Mouse (Mus musculus): Measurements from ENCODE around the gene Tas1r1.
"Not testable (repeated sequence)": the region's sequence is repeated elsewhere in the genome, so short reads cannot be mapped to it uniquely, and the experiment has no call there.

Gene Tas1r1

GRCm38 (mm10) chr4:152041924-152042641, 3.7 kb upstream of the Tas1r1 start:
- DNase-seq: no peak

GRCm38 (mm10) chr4:152039831-152040310, 1.5 kb upstream of the Tas1r1 start:
- DNase-seq: no peak

DNA sequence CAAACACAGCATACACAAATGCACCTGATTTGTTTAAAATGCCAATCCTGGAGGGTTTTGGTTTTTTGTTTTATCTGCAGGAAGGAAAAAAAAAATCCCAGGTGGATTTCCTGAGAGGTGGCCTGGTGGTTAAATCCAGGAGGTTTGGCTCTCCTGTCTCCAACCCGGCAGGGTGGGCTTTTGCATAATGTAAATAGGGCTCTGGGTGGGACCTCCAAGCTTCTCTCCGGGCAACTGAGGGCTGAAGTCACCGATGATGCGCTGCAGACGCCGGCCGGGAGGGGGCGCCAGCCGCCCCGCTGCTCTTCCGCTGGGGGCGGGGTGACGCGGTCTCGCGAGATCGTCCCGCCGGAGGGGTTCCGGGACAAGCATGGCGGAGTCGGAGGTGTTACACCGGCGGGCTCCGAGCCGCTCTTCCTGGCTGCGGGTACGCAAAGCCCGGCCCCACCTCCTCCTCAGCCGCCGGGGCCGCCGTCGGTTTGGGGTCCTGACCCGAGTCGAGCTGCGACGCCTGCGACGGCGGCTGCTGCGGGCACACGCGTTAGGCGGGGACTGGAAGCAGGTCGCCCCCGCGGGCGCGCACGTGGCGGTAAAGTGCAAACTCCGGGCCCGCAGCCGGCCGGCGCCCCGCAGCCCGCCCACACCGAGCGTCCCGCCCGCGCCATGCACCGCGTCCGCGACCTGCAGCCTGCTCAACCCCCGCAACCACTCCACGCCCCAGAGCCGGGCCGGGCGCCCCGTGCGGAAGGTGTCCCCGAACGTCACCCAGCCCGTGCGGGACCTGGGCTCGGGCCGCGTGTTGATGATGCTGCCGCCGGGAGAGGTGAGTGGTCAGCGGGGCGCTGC, 840 bp upstream of the Tas1r1 start, which contains the start of gene Nol9:
Nol9 (plus strand) TSS at position 337 of the 846 bp plus-strand sequence.
- peak; percentile 89 to 97 for DNase-seq

GRCm38 (mm10) chr4:152036464-152036863, 1.9 kb downstream of the Tas1r1 start:
- not testable (repeated sequence) for DNase-seq

DNA sequence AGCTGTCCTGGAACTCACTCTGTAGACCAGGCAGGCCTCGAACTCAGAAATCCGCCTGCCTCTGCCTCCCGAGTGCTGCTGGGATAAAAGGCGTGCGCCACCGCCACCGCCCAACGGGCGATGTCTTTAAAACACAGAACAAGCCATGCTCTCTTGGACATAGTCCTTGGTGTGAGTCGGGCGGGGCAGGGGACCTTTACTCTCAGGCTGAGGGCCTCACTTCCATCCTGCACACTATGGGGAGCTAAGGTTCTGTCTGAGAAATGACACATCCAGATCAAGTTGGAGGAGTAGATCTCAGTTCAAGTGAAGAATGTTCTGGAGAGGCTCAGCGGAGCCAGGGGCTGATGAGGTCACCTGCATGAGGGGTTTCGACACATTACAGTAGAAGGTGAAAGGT, 5.4 kb downstream of the Tas1r1 start:
- no peak for DNase-seq

DNA sequence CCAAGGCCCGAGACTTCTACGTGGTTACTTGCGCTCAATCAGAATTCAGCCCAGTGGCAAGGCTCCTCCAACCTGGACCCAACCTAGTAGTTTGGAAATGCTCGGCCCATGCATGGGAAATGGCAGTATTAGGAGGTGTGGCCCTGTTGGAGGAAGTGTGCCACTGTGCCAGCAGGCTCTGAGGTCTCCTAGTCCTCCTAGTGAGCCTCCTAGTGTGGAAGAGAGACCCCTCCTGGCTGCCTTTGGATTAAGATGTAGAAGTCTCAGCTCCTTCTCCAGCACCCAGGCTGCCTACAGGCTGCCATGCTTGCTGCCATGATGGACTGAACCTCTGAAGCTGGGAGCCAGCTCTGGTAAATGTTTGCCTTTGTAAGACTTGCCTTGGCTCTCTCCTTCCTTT, 8.4 kb downstream of the Tas1r1 start:
- DNase-seq: no peak

DNA sequence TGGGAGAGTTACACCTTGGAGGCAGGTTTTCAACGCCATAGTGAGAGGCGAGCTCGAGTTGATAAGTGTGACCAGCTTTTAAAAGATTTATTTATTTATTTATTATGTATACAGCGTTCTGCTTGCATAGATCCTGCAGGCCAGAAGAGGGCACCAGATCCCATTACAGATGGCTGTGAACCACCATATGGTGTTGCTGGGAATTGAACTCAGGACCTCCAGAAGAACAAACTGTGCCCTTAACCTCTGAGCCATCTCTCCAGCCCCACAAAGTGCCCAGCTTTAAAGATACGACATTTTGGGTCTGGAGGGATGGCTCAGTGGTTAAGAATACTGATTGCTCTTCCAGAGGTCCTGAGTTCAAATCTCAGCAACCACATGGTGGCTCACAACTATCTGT, 9.3 kb downstream of the Tas1r1 start:
- peak in 1 of 2 experiments; percentile 41 for DNase-seq

DNA sequence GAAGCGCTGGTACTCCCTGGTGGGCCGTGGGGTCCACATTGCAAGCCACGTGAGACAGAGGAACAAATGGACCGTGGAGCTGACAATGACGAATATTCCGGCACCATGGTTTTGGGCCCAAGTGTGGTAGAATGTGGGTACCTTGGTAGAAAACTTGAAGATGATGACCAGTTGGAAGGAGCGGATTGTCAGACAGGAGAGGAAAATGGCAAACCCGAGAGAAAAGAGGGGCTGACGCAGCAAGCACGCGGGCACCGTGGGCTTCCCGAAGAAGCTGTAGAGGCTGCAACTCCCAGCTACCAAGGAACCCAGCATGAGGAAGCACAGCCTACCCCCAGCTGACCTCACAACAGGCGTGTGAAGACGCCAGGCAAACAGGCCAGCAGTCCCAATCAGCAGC, 9.9 kb downstream of the Tas1r1 start:
- DNase-seq: no peak

DNA sequence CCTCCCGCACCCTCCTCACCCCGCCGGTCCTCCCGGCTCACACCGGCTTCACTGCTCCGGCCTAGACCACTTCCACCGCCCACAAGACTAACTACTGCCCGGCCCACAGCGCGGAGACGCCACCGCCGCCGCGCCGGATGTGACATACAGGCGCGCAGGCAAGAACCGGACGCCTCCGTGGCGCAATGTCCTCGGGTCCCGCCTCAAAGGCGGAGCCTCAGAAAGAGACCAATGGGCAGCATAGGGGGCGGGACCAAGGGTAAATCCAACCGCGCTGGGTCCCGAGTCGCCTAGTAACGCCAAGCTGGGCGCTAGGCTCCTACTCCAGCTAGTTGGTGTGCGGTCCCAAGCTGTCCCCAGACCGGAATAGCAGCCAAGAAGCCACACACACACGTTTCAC, 10.8 kb downstream of the Tas1r1 start, which contains the start of gene Zbtb48:
Zbtb48 (minus strand) TSS at position 148 of the 400 bp plus-strand sequence.
- peak; percentile 96 to 99 for DNase-seq

GRCm38 (mm10) chr4:152026751-152027508, 11.4 kb downstream of the Tas1r1 start:
- DNase-seq: no peak

- no peak for DNase-seq
Observed at GRCm38 (mm10) chr4:152024525-152024924, 13.8 kb downstream of the Tas1r1 start.

DNA sequence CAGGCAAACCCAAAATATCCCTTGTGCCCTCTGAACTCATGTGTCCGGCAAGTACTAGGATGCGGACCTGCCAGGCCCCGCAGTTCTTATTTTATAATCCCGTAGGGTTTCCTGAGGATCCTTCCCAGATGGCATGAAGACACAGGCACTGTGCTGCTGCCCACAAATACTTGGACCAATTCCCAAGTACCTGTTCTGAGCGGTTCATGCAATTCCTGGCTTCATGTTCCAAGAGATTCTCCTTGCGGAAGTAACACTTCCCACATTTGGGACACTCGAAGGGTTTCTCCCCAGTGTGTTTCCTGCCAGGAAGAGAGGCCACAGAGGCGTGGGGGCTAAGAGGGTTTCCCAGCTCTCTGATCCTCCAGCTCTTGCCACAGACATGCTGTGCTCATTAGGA, 15.9 kb downstream of the Tas1r1 start:
- DNase-seq: no peak

- no peak for DNase-seq
Observed at GRCm38 (mm10) chr4:152021568-152022097, 16.7 kb downstream of the Tas1r1 start.

- no peak for DNase-seq
Observed at GRCm38 (mm10) chr4:152020024-152020423, 18.3 kb downstream of the Tas1r1 start.

DNA sequence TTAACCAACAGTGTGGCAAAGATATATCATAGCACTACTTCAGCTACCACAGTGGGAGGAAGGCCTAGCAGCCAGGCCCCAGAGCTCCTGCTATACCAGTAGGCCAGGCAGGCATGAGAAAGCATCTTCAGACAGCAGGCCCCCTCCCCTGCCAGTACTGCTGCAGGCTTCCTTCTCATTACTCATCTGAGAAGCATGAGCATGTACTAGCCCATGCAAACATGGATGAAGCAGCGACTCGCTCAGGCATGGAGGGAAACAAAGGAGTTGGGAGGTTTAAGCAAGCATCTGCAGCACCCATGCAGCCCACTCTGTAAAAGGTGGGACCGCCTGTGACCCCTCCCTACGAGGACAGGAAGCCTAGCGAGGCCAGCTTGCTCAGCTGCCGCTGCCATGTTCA, 19.3 kb downstream of the Tas1r1 start:
- DNase-seq: no peak

- DNase-seq: no peak
Observed at GRCm38 (mm10) chr4:152013036-152013813, 25.1 kb downstream of the Tas1r1 start.

DNA sequence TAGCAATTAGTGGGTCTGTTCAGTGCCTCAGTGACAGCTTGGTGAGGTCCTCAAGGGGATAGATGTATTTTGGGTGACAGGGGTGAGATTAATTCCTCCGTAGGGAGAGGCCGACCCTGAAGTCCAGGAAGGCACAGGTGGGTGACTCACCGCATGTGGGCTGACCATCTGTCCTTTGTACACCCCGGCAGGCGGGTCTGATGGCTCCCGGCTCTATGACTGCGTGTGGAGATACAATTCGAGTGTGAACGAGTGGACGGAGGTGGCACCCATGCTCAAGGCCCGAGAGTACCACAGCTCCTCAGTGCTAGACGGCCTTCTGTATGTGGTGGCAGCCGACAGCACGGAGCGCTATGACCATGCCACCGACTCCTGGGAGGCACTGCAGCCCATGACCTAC, 26.3 kb downstream of the Tas1r1 start:
- DNase-seq: no peak

DNA sequence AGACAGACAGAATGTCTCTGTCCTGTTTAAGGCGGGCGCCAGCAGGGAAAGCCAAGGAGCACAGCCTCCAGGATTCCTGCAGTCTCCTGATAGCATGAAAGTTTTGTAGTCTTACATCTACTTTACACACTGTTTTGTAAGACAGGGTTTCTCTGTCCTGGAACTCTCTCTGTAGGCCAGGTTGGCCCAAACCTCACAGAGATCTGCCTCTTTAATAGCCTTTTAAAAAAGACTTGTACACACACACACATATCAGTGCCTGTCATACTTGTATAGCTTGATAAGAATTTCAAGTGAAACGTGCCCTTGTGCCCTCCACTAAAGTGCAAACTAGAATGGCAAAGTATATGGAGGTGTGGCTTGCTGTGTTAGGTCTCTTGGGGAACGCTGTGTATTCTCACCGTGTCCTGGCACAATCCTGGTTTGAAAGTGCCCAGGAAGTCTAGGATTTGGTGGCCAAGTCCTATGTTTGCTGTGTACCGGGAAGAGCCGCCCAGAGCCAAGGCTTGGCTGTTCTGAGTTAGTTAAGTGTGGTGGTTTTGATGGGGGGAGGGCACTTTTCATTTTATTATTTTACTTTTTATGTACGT, 27.1 kb downstream of the Tas1r1 start:
- DNase-seq: no peak

GRCm38 (mm10) chr4:152010707-152011134, 27.6 kb downstream of the Tas1r1 start:
- peak in 1 of 2 experiments; percentile 53 for DNase-seq

DNA sequence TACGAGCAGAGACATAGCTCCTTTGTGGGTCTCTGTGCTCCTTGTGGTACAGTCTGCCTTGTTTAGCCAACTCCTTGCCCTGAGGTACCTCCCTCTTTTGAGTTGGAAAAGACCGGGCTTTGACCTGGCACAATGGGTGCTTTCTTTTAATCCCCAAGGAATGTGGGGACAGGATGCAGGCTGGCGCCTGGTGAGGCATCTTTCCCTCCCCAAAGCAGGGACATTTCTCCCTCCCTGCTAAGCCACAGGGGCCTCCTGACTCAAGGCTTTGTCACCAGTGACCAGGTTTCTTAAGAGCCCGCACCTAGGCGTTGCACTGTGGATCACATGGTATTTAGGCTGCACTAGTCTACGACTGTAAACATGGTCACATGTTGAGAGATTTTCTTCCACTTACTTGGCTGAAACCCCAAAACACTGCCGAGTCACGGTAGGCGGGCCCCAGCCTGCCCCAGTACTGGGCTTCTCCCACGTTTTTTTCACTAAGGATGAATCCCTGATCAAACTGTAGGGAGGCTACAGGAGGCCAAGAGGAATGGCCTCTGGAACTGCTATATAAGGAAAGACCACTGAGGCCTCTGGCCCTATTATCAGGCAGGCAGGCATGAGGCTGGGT, 28.2 kb downstream of the Tas1r1 start:
- no peak for DNase-seq
